Mouse (Mus musculus): Measurements from ENCODE around the gene Nsl1. TPM values are rescaled to one million over a fixed set of nuclear protein-coding genes. Genes with fewer than 3 reads are reported as not detected.

Gene Nsl1
- total and polyA plus RNA-seq, 3 experiments, result 0.16 to 0.20 (median 0.18) TPM

DNA sequence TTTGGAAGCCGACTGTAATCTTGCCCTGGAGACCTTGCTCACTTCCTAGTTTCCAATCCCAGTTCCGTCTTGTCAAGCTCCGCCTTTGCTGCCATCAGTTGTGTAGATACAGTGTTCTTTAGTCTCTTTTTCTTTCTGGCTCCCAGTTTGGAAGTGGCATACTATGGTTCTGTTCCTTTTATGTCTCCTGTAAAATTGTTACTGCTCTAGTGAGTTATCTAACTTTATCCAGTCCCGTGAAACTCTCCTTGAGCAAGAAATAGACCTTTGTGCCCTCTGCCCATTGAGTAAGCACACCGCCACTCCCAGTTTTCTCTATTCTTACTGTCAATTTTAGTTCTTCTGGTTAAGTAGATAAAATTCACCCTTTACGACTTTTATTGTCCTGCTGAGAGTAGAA lies 8.8 kb downstream of the Nsl1 start:
- WGBS, result 74% methylated on average over 6 of the region's 6 CpGs
- TF ChIP-seq POLR2A (IDR thresholded peaks at IDR 0.05; ENCODE audit: insufficient read depth, low read depth, low read length) (no peak), EP300 (IDR thresholded peaks at IDR 0.05; ENCODE audit: insufficient read depth, low read depth, low read length) (no peak), CTCF (IDR thresholded peaks at IDR 0.05) (no peak)

DNA sequence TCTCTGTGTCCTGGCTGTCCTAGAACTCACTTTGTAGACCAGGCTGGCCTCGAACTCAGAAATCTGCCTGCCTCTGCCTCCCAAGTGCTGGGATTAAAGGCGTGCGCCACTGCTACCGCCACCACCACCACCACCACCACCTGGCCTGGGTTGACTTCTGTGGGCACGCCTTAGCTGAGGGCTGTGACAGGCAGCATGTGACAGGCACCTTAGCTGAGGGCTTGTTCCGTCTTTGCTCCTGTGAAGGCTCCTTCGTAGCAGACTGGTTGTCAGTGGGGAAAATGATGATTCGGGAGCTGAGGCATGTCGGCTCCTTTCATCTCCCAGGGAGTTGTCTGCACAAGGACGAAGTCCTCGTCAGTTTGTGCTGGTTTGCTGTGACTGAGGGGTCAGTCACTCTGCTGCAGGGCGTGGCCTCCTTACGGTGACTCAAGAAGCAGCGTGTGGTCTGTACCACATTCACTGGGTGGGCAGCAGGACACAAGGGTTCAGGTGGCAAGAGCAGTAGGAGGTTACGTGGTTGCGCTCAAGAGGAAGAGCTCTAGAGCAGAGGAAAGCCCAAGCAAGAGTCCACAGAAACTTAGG lies 9.6 kb downstream of the Nsl1 start:
- no peak for TF ChIP-seq EP300 (IDR thresholded peaks at IDR 0.05; ENCODE audit: insufficient read depth, low read depth, low read length)
- TF ChIP-seq POLR2A (IDR thresholded peaks at IDR 0.05; ENCODE audit: insufficient read depth, low read depth, low read length), result no peak
- Histone ChIP-seq H3K79me2 (replicated peaks; ENCODE audit: control insufficient read depth, insufficient read depth, low read length) (no peaks in the 10 kb centered on the region), H3K27ac (peak overlapping the region; percentile 6; the same call in 1 of the 2 replicates), H3K9ac (ENCODE audit: low read depth, low read length) (no peak overlapping the region), H3K36me3 (ENCODE audit: control insufficient read depth, insufficient read depth, low read length) (no peaks in the 10 kb centered on the region), H3K4me1 (ENCODE audit: control insufficient read depth, insufficient read depth, low read length) (peaks cover 1% of the 10 kb centered on the region; the same call in 1 of the 2 replicates), H3K4me3 (no peak overlapping the region), H3K27me3 (ENCODE audit: control insufficient read depth, insufficient read depth, low read length) (no peaks in the 10 kb centered on the region)
- intact Hi-C loops (cut with DNase I), result no loop called here
- no peak for DNase-seq
- 87% methylated on average over 16 of the region's 16 CpGs for WGBS

More for the DNA sequence above, 8.8 kb downstream of the Nsl1 start:
- peaks cover 1% of the 10 kb centered on the region; the same call in 1 of the 2 replicates for H3K4me1 ChIP-seq (ENCODE audit: control insufficient read depth, insufficient read depth, low read length)
- no peak overlapping the region for H3K27ac ChIP-seq
- no peak overlapping the region for H3K4me3 ChIP-seq
- no peaks in the 10 kb centered on the region for H3K36me3 ChIP-seq (ENCODE audit: control insufficient read depth, insufficient read depth, low read length)
- H3K9ac ChIP-seq (ENCODE audit: low read depth, low read length), result no peak overlapping the region
- H3K27me3 ChIP-seq (ENCODE audit: control insufficient read depth, insufficient read depth, low read length), result no peaks in the 10 kb centered on the region
- H3K79me2 ChIP-seq (replicated peaks; ENCODE audit: control insufficient read depth, insufficient read depth, low read length), result no peaks in the 10 kb centered on the region
- no peak for DNase-seq
- intact Hi-C loops (cut with DNase I), result no loop called here

DNA sequence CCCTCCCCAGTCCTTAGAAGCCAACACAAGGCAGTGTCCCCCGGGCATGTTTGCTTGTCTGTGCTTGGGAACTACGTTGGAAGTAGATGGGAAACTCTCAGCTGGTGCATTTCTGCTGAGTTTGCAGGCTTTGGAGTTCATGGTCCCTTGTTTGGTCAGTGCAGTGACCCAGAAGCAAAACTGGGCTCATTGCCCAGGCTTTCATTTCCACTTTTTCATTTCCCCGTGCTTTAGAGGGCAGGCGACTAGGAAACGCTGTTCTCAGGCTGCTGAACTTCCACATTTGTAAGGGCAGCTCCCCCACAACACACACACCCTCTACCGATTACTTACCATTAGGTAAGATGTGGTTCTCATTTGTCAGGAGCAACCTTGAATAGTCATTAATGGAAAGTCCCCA lies 10.2 kb downstream of the Nsl1 start:
- peak overlapping the region; percentile 6; the same call in 1 of the 2 replicates for H3K27ac ChIP-seq
- intact Hi-C loops (cut with DNase I), result no loop called here

DNA sequence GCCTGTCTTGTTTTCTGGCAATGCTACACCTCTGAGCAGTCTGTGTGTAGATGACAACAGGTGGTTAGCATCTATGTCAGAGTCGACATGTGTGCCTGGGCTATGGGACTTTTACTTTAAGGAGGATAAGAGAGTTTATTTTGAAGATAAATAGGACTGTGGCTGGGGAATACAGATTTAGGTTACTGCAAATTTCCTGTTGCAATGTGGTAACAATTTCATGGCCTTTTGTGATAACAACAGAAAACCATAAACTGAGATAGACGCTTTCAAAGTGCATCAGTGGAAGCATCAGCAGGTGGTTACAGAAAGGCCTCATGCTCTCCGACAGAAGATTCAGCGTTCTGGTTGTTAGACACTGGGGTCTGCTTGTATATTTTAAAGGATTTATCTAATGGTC lies 10.7 kb downstream of the Nsl1 start:
- no peaks in the 10 kb centered on the region for H3K79me2 ChIP-seq (replicated peaks; ENCODE audit: control insufficient read depth, insufficient read depth, low read length)
- H3K27ac ChIP-seq, result no peak overlapping the region
- no peaks in the 10 kb centered on the region for H3K36me3 ChIP-seq (ENCODE audit: control insufficient read depth, insufficient read depth, low read length)
- no peak overlapping the region for H3K9ac ChIP-seq (ENCODE audit: low read depth, low read length)
- TF ChIP-seq CTCF (IDR thresholded peaks at IDR 0.05) (no peak), POLR2A (IDR thresholded peaks at IDR 0.05; ENCODE audit: insufficient read depth, low read depth, low read length) (no peak), EP300 (IDR thresholded peaks at IDR 0.05; ENCODE audit: insufficient read depth, low read depth, low read length) (no peak)
- no peaks in the 10 kb centered on the region for H3K27me3 ChIP-seq (ENCODE audit: control insufficient read depth, insufficient read depth, low read length)
- no peak for DNase-seq
- no peak overlapping the region for H3K4me3 ChIP-seq
- 71% methylated on average over 4 of the region's 4 CpGs for WGBS
- intact Hi-C loops (cut with DNase I), result no loop called here
- peaks cover 1% of the 10 kb centered on the region; the same call in 1 of the 2 replicates for H3K4me1 ChIP-seq (ENCODE audit: control insufficient read depth, insufficient read depth, low read length)

More for the DNA sequence above, 10.2 kb downstream of the Nsl1 start:
- Histone ChIP-seq H3K27me3 (ENCODE audit: control insufficient read depth, insufficient read depth, low read length) (no peaks in the 10 kb centered on the region), H3K36me3 (ENCODE audit: control insufficient read depth, insufficient read depth, low read length) (no peaks in the 10 kb centered on the region), H3K79me2 (replicated peaks; ENCODE audit: control insufficient read depth, insufficient read depth, low read length) (no peaks in the 10 kb centered on the region), H3K9ac (ENCODE audit: low read depth, low read length) (no peak overlapping the region), H3K4me3 (no peak overlapping the region), H3K4me1 (ENCODE audit: control insufficient read depth, insufficient read depth, low read length) (peaks cover 1% of the 10 kb centered on the region; the same call in 1 of the 2 replicates)
- WGBS, result 28% methylated on average over 6 of the region's 6 CpGs
- TF ChIP-seq EP300 (IDR thresholded peaks at IDR 0.05; ENCODE audit: insufficient read depth, low read depth, low read length), result 0 out of 2 replicates have a peak, but pooled peaks have one; percentile 32
- no peak for TF ChIP-seq POLR2A (IDR thresholded peaks at IDR 0.05; ENCODE audit: insufficient read depth, low read depth, low read length)
- peak in 1 of 2 experiments; percentile 76 for DNase-seq

DNA sequence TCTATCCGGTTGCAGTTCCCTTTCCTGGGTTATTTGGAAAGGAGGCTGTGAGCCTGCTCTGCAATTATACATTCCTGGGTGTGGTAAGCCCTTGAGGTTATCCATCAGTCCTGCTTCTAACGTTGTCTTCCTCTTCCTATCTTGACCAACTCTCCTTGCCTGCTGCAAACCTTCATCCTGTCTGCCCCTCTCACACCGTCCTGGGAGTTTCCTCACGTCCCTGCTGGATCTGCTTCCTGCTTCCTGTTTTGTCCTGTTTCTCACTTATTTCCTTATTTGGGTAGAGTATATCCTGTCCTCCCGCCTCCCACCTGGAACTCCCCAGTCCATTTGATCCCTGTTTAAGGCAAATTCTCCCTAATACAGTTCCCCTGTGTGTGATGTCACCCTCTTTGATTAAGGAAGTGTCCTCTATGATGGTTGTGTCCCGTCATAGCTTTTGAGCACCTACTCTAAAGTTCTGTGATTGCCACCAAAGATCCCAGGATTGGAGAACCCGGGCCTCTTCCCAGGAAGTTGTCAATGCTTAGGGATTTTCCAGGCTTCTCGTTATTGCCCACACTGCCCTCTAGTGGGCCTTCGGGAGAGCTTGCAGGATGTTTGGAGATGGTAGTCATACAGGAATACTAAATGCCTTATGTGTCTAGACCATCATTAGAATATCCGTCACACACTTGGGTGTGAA lies 12.5 kb downstream of the Nsl1 start:
- H3K79me2 ChIP-seq (replicated peaks; ENCODE audit: control insufficient read depth, insufficient read depth, low read length), result no peaks in the 10 kb centered on the region
- no peak overlapping the region; the same call in 1 of the 2 replicates for H3K9ac ChIP-seq (ENCODE audit: low read depth, low read length)
- peaks cover 1% of the 10 kb centered on the region; the same call in 1 of the 2 replicates for H3K4me1 ChIP-seq (ENCODE audit: control insufficient read depth, insufficient read depth, low read length)
- peak; percentile 61 to 75 for DNase-seq
- no peaks in the 10 kb centered on the region for H3K36me3 ChIP-seq (ENCODE audit: control insufficient read depth, insufficient read depth, low read length)
- WGBS, result 25% methylated on average over 10 of the region's 10 CpGs
- peak overlapping the region; percentile 14; the same call in 1 of the 2 replicates for H3K4me3 ChIP-seq
- peak overlapping the region; percentile 79 for H3K27ac ChIP-seq
- H3K27me3 ChIP-seq (ENCODE audit: control insufficient read depth, insufficient read depth, low read length), result no peaks in the 10 kb centered on the region
- TF ChIP-seq EP300 (IDR thresholded peaks at IDR 0.05; ENCODE audit: insufficient read depth, low read depth, low read length) (no peak), POLR2A (IDR thresholded peaks at IDR 0.05; ENCODE audit: insufficient read depth, low read depth, low read length) (peak; percentile 53), CTCF (IDR thresholded peaks at IDR 0.05) (peak; percentile 96)
- intact Hi-C loops (cut with DNase I), result loop anchor here (1.0 kb wide), 1 partner anchor 131 kb away; no protein-coding TSS in a partner anchor

DNA sequence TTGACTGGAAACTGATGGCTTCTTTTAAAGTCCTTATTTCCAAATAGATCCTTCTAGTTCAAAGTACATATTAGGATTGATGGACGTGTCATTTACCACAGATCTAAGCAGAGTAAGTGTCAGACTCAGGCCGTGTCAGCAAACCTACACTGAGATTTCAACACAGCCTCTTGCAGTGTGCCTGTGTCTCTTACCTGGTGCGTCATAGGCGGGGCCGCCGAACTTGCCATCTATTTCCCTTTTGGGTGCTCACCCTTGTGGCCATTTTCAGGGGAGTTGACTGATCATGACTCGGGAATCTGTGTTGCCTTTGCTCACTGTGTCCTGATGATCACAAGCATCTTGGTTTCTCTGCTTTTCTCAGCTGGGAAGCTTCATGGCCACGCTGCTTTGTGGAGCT lies 20.4 kb downstream of the Nsl1 start:
- no peak for DNase-seq
- H3K9ac ChIP-seq (ENCODE audit: low read depth, low read length), result no peak overlapping the region
- H3K4me3 ChIP-seq, result no peak overlapping the region
- H3K4me1 ChIP-seq (ENCODE audit: control insufficient read depth, insufficient read depth, low read length), result no peaks in the 10 kb centered on the region
- H3K27me3 ChIP-seq (ENCODE audit: control insufficient read depth, insufficient read depth, low read length), result no peaks in the 10 kb centered on the region
- intact Hi-C loops (cut with DNase I), result no loop called here
- TF ChIP-seq CTCF (IDR thresholded peaks at IDR 0.05) (no peak), POLR2A (IDR thresholded peaks at IDR 0.05; ENCODE audit: insufficient read depth, low read depth, low read length) (no peak), EP300 (IDR thresholded peaks at IDR 0.05; ENCODE audit: insufficient read depth, low read depth, low read length) (no peak)
- no peaks in the 10 kb centered on the region for H3K79me2 ChIP-seq (replicated peaks; ENCODE audit: control insufficient read depth, insufficient read depth, low read length)
- no peak overlapping the region for H3K27ac ChIP-seq
- WGBS, result 91% methylated on average over 8 of the region's 8 CpGs
- H3K36me3 ChIP-seq (ENCODE audit: control insufficient read depth, insufficient read depth, low read length), result no peaks in the 10 kb centered on the region

Measured in heart, adult 2 months (tissue).